ENCODE assay signal across 8 mouse cellular contexts in the genomic region with DNA sequence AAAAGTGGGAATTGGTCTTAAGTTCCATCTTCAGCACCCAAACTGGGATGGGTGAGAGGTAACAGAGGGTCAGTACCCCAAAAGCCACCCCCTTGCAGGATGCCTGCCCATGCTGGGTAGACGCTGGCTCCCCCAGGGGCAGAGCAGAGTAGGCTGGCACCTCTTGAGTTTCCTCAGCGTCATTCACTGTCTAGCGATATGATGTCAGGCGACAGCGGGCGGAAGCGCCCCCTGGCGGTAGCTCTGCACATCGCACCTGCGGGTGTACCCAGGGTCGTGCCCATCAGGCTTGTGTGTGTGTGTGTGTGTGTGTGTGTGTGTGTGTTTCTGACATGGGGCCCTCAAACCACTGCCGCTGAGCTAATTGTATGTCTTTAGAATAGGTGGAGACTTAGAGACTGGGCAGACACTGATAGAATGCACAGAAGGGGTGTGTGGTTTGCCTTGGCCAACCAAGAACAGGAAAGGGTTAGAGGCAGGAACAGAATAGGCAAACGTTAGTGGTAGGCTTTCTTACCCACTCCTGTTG. TPM values are rescaled to one million over a fixed set of nuclear protein-coding genes. Genes with fewer than 3 reads are reported as not detected.
DNase-seq lines count a peak whose midpoint lies in the region.

No protein-coding gene starts in this region.

- DNase-seq in layer of hippocampus, adult 11-12 months (ENCODE audit: low spot score) = peak; percentile 82
- no peak for DNase-seq in layer of hippocampus, adult 9-10 months (ENCODE audit: low spot score)
- DNase-seq in cerebellum, postnatal 25 days = peak; percentile 85 to 91
- DNase-seq in gastrocnemius, adult 18-20 months (ENCODE audit: low spot score) = peak; percentile 87
- peak; percentile 92 for DNase-seq in induced T-regulatory cell, adult 2 months (ENCODE audit: low read depth)
- peak; percentile 87 for DNase-seq in left cerebral cortex, postnatal 4 days
- peak; percentile 81 for DNase-seq in midbrain, embryonic 10.5 days (ENCODE audit: low spot score)
- peak; percentile 73 to 88 for DNase-seq in spleen, adult 18-20 months

- intact Hi-C loops in left cerebral cortex, postnatal 4 days (cut with DNase I) = loop anchor here (5.0 to 10.0 kb wide), 2 partner anchors 143 to 315 kb away; partner anchors contain the start of gene Snai1

- H3K27ac ChIP-seq in midbrain, embryonic 10.5 days (replicated peaks) = no peak overlapping the region

- no peaks in the 10 kb centered on the region; the same call in 1 of the 2 replicates for H3K27me3 ChIP-seq in midbrain, embryonic 10.5 days (ENCODE audit: low read depth, poor library complexity, severe bottlenecking)

- whole genome bisulfite sequencing in midbrain, embryonic 10.5 days = 3% methylated on average over 13 of the region's 13 CpGs

- no peaks in the 10 kb centered on the region for H3K9me3 ChIP-seq in midbrain, embryonic 10.5 days (replicated peaks)

- no peaks in the 10 kb centered on the region for H3K36me3 ChIP-seq in midbrain, embryonic 10.5 days

- no peak overlapping the region for H3K4me3 ChIP-seq in midbrain, embryonic 10.5 days

- 0 out of 2 replicates have a peak, but pooled peaks cover 3% of the 10 kb centered on the region for H3K4me1 ChIP-seq in midbrain, embryonic 10.5 days

RNA-seq across cellular contexts. Expression of gene Cebpb, which starts 8.7 kb away (rescaled TPM):
- 100 to 1,000 TPM in 1 of 2 experiments, 10 to 100 TPM in 1; 95.1 to 169 TPM for total RNA-seq in gastrocnemius, adult 18-20 months (2021)
- 1 to 10 TPM; 3.8 to 5.5 TPM for total RNA-seq in left cerebral cortex, postnatal 4 days (2021)
- polyA plus RNA-seq in midbrain, embryonic 10.5 days (2016; fragmentation: Nextera tagmentation; extraction: Ambion mirVana) = 0.30 and 0.48 TPM in 2 replicates

RNA-seq across cellular contexts. Expression of gene Tmem189, which starts 9.7 kb away (rescaled TPM):
- 10 to 100 TPM; 10.4 to 15.0 TPM for total RNA-seq in gastrocnemius, adult 18-20 months (2021)
- 10 to 100 TPM; 37.6 to 39.2 TPM for total RNA-seq in left cerebral cortex, postnatal 4 days (2021)
- polyA plus RNA-seq in midbrain, embryonic 10.5 days (2016; fragmentation: Nextera tagmentation; extraction: Ambion mirVana) = 35.7 and 35.8 TPM in 2 replicates

RNA-seq across cellular contexts. Expression of gene Gm20431, which starts 18.7 kb away (rescaled TPM):
- total RNA-seq in gastrocnemius, adult 18-20 months (2021) = 1 to 10 TPM; 8.0 to 9.4 TPM
- 10 to 100 TPM; 30.8 to 32.7 TPM for total RNA-seq in left cerebral cortex, postnatal 4 days (2021)
- 2.4 and 3.6 TPM in 2 replicates for polyA plus RNA-seq in midbrain, embryonic 10.5 days (2016; fragmentation: Nextera tagmentation; extraction: Ambion mirVana)

RNA-seq across cellular contexts. Expression of gene Ube2v1, which starts 48.1 kb away (rescaled TPM):
- 100 to 1,000 TPM; 175 to 191 TPM for total RNA-seq in gastrocnemius, adult 18-20 months (2021)
- 100 to 1,000 TPM; 217 TPM for total RNA-seq in left cerebral cortex, postnatal 4 days (2021)
- 410 and 413 TPM in 2 replicates for polyA plus RNA-seq in midbrain, embryonic 10.5 days (2016; fragmentation: Nextera tagmentation; extraction: Ambion mirVana)

Comparison
In these comparisons a context has a peak if more than half of its experiments do, and no peak if none do; other contexts are left out.
1. RNA of gene Cebpb, which starts 8.7 kb away (total RNA-seq): 95.1 to 169 TPM in gastrocnemius, adult 18-20 months; 3.8 to 5.5 TPM in left cerebral cortex, postnatal 4 days; every median in the first group is over 10 times any median in the second.